Mouse (Mus musculus) forebrain, postnatal 0 days (tissue): Measurements from ENCODE around the gene Ldb1. TPM values are rescaled to one million over a fixed set of nuclear protein-coding genes. Genes with fewer than 3 reads are reported as not detected.
"Not testable (repeated sequence)": the region's sequence is repeated elsewhere in the genome, so short reads cannot be mapped to it uniquely, and the experiment has no call there.

Experiments
- ATAC-seq: fragments of 200-750 bp; cut with Nextera tagmentation; 2 replicates; pipeline ENCODE4 v1.8.0; 2017; ENCODE audit warnings: mild to moderate bottlenecking, moderate library complexity
- DNase-seq: peaks from one replicate; pipeline ENCODE4 v3.0.0-alpha.2; 2015
- H3K27ac ChIP-seq: fragments of 300-500 bp; sonication (generic); 2 replicates; pipeline ENCODE4 v1.5.1; 2014; ENCODE audit warnings: low read depth, mild to moderate bottlenecking, antibody characterized with exemption, low read length, moderate library complexity, mixed read lengths
- H3K27me3 ChIP-seq: fragments of 300-500 bp; sonication (generic); 2 replicates; pipeline ENCODE4 v1.6.1; 2014; ENCODE audit warnings: mild to moderate bottlenecking, low read length, mixed read lengths; ENCODE audit not compliant: insufficient read depth
- H3K36me3 ChIP-seq: fragments of 300-500 bp; sonication (generic); 2 replicates; pipeline ENCODE4 v1.6.1; 2014; ENCODE audit warnings: mild to moderate bottlenecking, moderate library complexity; ENCODE audit not compliant: insufficient read depth
- H3K4me1 ChIP-seq: fragments of 300-500 bp; sonication (generic); 2 replicates; pipeline ENCODE4 v1.6.1; 2014; ENCODE audit warnings: antibody characterized with exemption; ENCODE audit not compliant: insufficient read depth
- H3K4me2 ChIP-seq: fragments of 300-500 bp; sonication (generic); 2 replicates; pipeline ENCODE4 v1.6.1; 2014; ENCODE audit warnings: low read depth, mild to moderate bottlenecking, moderate library complexity
- H3K4me3 ChIP-seq: fragments of 300-500 bp; sonication (generic); 2 replicates; pipeline ENCODE4 v1.5.1; 2014; ENCODE audit warnings: low read depth, low read length, mixed read lengths
- H3K9ac ChIP-seq: fragments of 300-500 bp; sonication (generic); 2 replicates; pipeline ENCODE4 v1.6.1; 2014; ENCODE audit warnings: mild to moderate bottlenecking
- H3K9me3 ChIP-seq: fragments of 300-500 bp; sonication (generic); 2 replicates; pipeline ENCODE4 v1.6.1; 2016; ENCODE audit warnings: low read length
- CTCF ChIP-seq: sonication (generic); IDR thresholded peaks from 2 replicates; pipeline ENCODE4 v1.5.1; 2016; ENCODE audit warnings: antibody characterized with exemption, control low read depth, low read depth
- WGBS: fragments of 180-500 bp; shearing (Covaris S2); extraction: QIAGEN DNeasy Blood & Tissue Kit; methylation state at CpG from one replicate; pipeline ENCODE4 v1.1.7; 2014; 5-methylcytosine and 5-hydroxymethylcytosine counted together
- polyA plus RNA-seq: library from polyadenylated mRNA; unstranded; fragments of >200 nt; fragmentation: Nextera tagmentation; extraction: Ambion mirVana; gene quantifications from 2 replicates; pipeline ENCODE4 v1.2.1, GENCODE M21; 2015
- total RNA-seq: library from RNA; depleted of rRNA; stranded (reverse); fragments of >200 nt; gene quantifications from 2 replicates; pipeline ENCODE4 v1.2.3, GENCODE M21; 2014

Gene Ldb1
- total and polyA plus RNA-seq, 2 experiments from 2014 or later: 90.4 to 162 TPM

DNA sequence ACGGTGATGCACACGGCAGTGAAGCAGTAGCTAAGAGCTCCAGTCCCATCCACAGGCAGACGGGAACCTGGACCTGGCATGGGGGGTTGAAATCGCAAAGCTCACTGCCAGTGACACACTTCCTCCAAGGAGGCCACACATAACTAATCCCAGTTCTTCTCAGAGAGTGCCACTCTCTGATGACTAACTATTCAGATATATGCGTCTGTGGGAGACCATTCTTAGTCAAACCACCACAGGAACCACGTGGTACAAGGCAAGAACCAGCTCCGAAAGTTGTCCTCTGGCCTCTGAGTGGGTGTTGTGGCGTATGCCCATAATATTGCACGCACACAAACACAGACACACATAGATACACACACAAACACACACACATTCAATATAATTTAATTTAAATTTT lies 42.7 kb downstream of the Ldb1 start:
- no peak for ATAC-seq
- no peaks in the 10 kb centered on the region for H3K27me3 ChIP-seq
- 80% methylated on average over 9 of the region's 9 CpGs for WGBS
- no peak for DNase-seq
- peaks cover 7% of the 10 kb centered on the region for H3K4me1 ChIP-seq
- no peaks in the 10 kb centered on the region for H3K36me3 ChIP-seq
- H3K27ac ChIP-seq: no peak overlapping the region
- H3K9me3 ChIP-seq: no peaks in the 10 kb centered on the region
- H3K4me2 ChIP-seq: no peak overlapping the region
- TF ChIP-seq CTCF: no peak
- no peak overlapping the region for H3K9ac ChIP-seq
- no peak overlapping the region for H3K4me3 ChIP-seq

GRCm38 (mm10) chr19:45999378-45999777 lies 45.6 kb downstream of the Ldb1 start:
- Histone ChIP-seq H3K36me3 (no peaks in the 10 kb centered on the region), H3K9me3 (no peaks in the 10 kb centered on the region), H3K27ac (no peak overlapping the region), H3K4me2 (no peak overlapping the region), H3K9ac (no peak overlapping the region), H3K4me1 (peaks cover 7% of the 10 kb centered on the region), H3K27me3 (no peaks in the 10 kb centered on the region), H3K4me3 (no peak overlapping the region)
- no peak for DNase-seq
- no peak for TF ChIP-seq CTCF
- WGBS: 60% methylated on average over 1 of the region's 1 CpGs
- ATAC-seq: no peak

- Histone ChIP-seq H3K9ac (peak overlapping the region; percentile 84), H3K4me2 (peak overlapping the region; percentile 71), H3K9me3 (no peaks in the 10 kb centered on the region), H3K4me1 (peaks cover 7% of the 10 kb centered on the region; the same call in 1 of the 2 replicates), H3K36me3 (no peaks in the 10 kb centered on the region), H3K27ac (no peak overlapping the region), H3K4me3 (peak overlapping the region; percentile 86), H3K27me3 (no peaks in the 10 kb centered on the region)
- DNase-seq (no peak), ATAC-seq (peak; percentile 53)
- 11% methylated on average over 8 of the region's 8 CpGs for WGBS
- no peak for TF ChIP-seq CTCF
These were observed 46.3 kb downstream of the Ldb1 start for GRCm38 (mm10) chr19:45998694-45999217.

DNA sequence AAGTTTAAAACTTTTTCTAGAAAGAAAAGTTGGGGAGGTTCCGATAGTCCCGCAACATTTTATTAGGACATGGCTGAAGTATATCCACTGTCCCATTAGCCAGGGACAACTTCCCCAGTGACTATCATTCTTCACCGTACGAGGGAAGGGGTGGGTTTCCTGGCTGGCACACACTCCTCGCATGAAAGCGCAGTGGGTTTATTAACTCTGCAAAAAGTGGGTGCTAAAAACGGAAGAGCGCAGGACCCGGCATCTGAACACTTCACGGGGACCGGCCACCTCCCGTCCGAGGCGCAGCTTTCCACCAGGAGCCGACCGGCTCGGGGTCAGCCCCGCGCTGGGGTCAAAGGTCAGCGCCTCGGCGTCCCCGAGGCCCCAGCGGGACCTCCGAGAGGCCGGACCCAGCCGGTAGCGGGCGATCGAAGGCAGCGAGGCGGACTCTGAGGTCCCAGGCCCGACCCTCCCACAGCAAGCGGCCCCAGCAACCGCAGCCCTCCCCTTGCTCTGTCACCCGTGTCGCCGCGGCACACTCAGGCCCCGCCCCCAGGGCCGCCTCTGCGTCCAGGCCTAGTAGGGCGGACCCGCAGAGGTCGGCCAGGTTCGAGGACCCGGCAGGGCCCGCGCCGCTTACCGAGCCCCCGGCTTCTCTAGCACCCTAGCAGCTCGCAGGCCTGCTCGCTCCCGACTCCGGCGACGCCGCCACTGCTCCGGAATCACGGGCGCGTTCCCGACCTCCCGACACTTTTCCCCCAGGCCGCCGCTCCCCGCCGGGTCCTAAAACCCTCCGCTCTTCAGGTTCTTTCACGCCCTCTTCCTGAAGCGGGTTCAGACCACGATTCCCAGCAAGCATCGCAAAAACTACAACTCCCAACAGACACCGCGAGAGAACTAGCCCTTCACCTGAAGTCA lies 47.0 kb downstream of the Ldb1 start, which contains the start of gene Armh3:
Gene Armh3 (minus strand): TSS at position 704 of the 909 bp plus-strand sequence.
- Histone ChIP-seq H3K27me3 (no peaks in the 10 kb centered on the region), H3K36me3 (no peaks in the 10 kb centered on the region), H3K27ac (peak within 1 kb of the TSS; percentile 96), H3K9me3 (no peaks in the 10 kb centered on the region), H3K9ac (peak within 1 kb of the TSS; percentile 84), H3K4me2 (peak within 1 kb of the TSS; percentile 71), H3K4me1 (peaks cover 5% of the 10 kb centered on the region; the same call in 1 of the 2 replicates), H3K4me3 (peak within 1 kb of the TSS; percentile 86)
- peak; percentile 94 for DNase-seq
- TF ChIP-seq CTCF: 0 out of 2 replicates have a peak, but pooled peaks have one; percentile 4
- ATAC-seq: peak; percentile 97
- 4% methylated on average over 68 of the region's 76 CpGs for WGBS

DNA sequence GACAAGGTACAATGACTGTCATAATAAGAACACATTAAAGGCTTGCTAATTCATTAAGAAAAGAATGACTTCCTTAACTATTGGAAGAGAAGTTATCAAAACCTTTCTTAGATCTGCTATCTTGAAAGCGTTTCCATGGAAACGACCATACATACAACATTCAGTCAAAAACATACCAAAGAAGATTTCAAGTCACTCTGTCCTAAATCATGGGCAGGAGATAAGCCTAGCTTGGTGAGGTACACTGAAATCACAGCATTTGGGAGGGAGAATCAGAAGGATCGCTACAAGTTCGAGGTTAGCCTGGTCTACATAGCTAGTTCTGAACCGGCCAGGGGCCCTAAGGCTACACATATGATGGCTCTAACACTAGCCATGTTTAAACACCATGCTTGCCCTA lies 47.6 kb downstream of the Ldb1 start:
- TF ChIP-seq CTCF: no peak
- Histone ChIP-seq H3K27ac (no peak overlapping the region), H3K4me1 (0 out of 2 replicates have a peak, but pooled peaks cover 4% of the 10 kb centered on the region), H3K9ac (0 out of 2 replicates have a peak overlapping the region, but pooled peaks have one; percentile 84), H3K36me3 (no peaks in the 10 kb centered on the region), H3K4me2 (peak overlapping the region; percentile 71), H3K9me3 (no peaks in the 10 kb centered on the region), H3K4me3 (peak overlapping the region; percentile 86), H3K27me3 (no peaks in the 10 kb centered on the region)
- 67% methylated on average over 5 of the region's 5 CpGs for WGBS
- ATAC-seq (no peak), DNase-seq (peak; percentile 4)

- DNase-seq (no peak), ATAC-seq (no peak)
- no peak for TF ChIP-seq CTCF
- WGBS: over 99% methylated on average over 13 of the region's 13 CpGs
- H3K9ac ChIP-seq: no peak overlapping the region
- H3K4me2 ChIP-seq: no peak overlapping the region
- H3K9me3 ChIP-seq: no peaks in the 10 kb centered on the region
- no peaks in the 10 kb centered on the region for H3K36me3 ChIP-seq
- H3K27me3 ChIP-seq: no peaks in the 10 kb centered on the region
- 0 out of 2 replicates have a peak, but pooled peaks cover 4% of the 10 kb centered on the region for H3K4me1 ChIP-seq
- no peak overlapping the region for H3K4me3 ChIP-seq
- no peak overlapping the region for H3K27ac ChIP-seq
These were observed 50.9 kb downstream of the Ldb1 start for GRCm38 (mm10) chr19:45993981-45994737.

DNA sequence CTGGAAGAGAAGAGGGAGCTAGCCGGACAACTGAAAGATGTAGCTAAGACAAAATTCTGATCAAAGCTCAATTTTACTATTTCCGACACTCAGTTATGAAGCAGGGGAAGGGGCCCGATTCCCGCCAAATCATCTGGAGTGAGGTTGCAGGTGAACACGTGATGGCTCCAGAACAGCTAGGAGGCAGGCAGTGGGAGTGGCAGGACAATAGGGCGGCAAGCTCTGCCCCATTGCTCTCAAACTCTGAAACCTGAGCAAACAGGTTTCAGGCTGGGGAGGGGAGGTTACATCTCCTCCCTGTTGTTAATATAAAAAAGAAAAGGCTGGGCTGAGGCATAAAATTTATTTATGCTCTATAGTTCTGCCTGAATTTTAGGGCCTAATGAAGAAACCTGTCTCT lies 51.6 kb downstream of the Ldb1 start:
- H3K4me1 ChIP-seq: not testable (repeated sequence)

More for the DNA sequence above, 51.6 kb downstream of the Ldb1 start:
- not testable (repeated sequence) for H3K9me3 ChIP-seq, H3K27me3 ChIP-seq, H3K9ac ChIP-seq, DNase-seq, H3K36me3 ChIP-seq, H3K27ac ChIP-seq, H3K4me3 ChIP-seq, H3K4me2 ChIP-seq, ATAC-seq
- WGBS: 89% methylated on average over 6 of the region's 6 CpGs
